Mouse (Mus musculus) bone marrow, adult 2 months (tissue): ENCODE data around the gene Arhgap24.

Experiments used
- CTCF ChIP-seq: fragments of 200-500 bp; IDR thresholded peaks from 2 replicates; pipeline ENCODE4 v1.5.1; 2011; ENCODE audit warnings: low read length, control low read depth; ENCODE audit not compliant: control insufficient read depth, insufficient read depth
- POLR2A ChIP-seq: fragments of 200-500 bp; IDR thresholded peaks from 2 replicates; pipeline ENCODE4 v1.6.1; 2011; ENCODE audit warnings: low read depth, mild to moderate bottlenecking, control low read depth, low read length, borderline replicate concordance; ENCODE audit not compliant: control insufficient read depth

DNA sequence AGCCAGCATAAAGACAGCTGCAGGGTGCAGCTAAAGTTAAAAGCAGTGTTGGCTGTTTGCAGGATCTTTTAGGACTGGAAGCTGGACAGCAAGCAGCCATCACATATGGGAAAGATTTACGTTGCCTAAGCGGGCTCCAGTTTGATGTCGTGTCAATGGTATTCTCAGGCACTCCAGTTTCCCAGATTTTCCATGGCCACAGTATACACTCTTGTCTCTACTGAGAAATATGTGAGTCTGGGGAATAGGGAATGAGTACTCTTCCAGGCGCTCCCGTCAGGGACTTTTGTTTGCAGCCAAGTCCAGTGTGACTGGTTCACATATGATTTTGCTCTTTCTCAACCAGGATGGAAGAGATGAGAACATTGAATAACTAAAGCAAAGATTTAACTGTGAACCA, 254.9 kb downstream of the Arhgap24 start:
- TF ChIP-seq CTCF (no peak), POLR2A (no peak)
